Mouse (Mus musculus) lung, adult 2 months (tissue): ENCODE measurements around the gene Hba-a1. TPM values are rescaled to one million over a fixed set of nuclear protein-coding genes. Genes with fewer than 3 reads are reported as not detected.
A peak's percentile ranks its signal among the peaks of the same experiment; 100 is the strongest.

Experiments used
- DNase-seq: peaks from one replicate; pipeline ENCODE4 v3.0.0; 2022
- H3K4me1 ChIP-seq: fragments of 200-500 bp; 2 replicates; pipeline ENCODE4 v1.6.1; 2011; ENCODE audit warnings: low read length; ENCODE audit not compliant: control insufficient read depth, insufficient read depth
- H3K4me3 ChIP-seq: fragments of 200-500 bp; replicated peaks from 2 replicates; pipeline ENCODE3; 2011; ENCODE audit warnings: low read depth, mild to moderate bottlenecking, control low read depth, low read length; ENCODE audit errors: extremely low read depth
- CTCF ChIP-seq: fragments of 200-500 bp; IDR thresholded peaks from 2 replicates; pipeline ENCODE4 v1.5.1; 2011; ENCODE audit warnings: mild to moderate bottlenecking, low read length, control low read depth; ENCODE audit not compliant: insufficient read depth
- POLR2A ChIP-seq: fragments of 200-500 bp; IDR thresholded peaks from 2 replicates; pipeline ENCODE4 v1.6.1; 2011; ENCODE audit warnings: low read depth, mild to moderate bottlenecking, control low read depth, low read length, borderline replicate concordance; ENCODE audit errors: extremely low read depth
- WGBS: fragments of 180-500 bp; shearing (Covaris S2); methylation state at CpG from one replicate; pipeline ENCODE4 v1.1.7; 2018; 5-methylcytosine and 5-hydroxymethylcytosine counted together
- polyA plus RNA-seq: library from polyadenylated mRNA; depleted of rRNA; stranded (reverse); fragments of >200 nt; gene quantifications from 2 replicates; pipeline ENCODE4 v1.2.3, GENCODE M21; 2012

Hba-a1 gene
- polyA plus RNA-seq, 1 experiment: 5,782 TPM

GRCm38 (mm10) chr11:32256146-32256545 is 27.2 kb upstream of the Hba-a1 start:
- no peak for TF ChIP-seq POLR2A
- no peak for TF ChIP-seq CTCF
- no peak for DNase-seq
- 94% methylated on average over 1 of the region's 1 CpGs for WGBS
- Histone ChIP-seq H3K4me1 (no peaks in the 10 kb centered on the region), H3K4me3 (no peak overlapping the region)

DNA sequence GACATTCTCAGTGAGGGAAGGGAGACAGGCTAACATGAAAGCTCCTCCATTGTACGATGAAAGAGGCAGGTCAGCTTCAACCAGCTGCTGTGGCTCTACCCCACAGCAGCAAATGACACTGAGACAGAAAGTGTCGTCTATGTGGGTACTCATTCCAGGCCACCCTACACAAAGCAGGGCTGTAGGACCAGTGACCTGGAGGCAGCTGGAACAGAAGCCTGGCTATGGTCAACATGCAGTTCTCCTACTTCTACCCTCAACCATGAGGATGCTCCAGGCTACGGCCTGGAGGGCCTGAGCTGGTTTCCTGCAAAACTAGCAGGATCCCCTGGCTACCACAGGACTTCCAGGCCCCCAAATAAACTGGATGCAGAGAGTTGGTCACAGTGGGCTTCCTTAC is 26.7 kb upstream of the Hba-a1 start:
- Histone ChIP-seq H3K4me1 (no peaks in the 10 kb centered on the region), H3K4me3 (no peak overlapping the region)
- no peak for TF ChIP-seq CTCF
- no peak for TF ChIP-seq POLR2A
- 92% methylated on average over 3 of the region's 3 CpGs for WGBS
- DNase-seq: no peak

GRCm38 (mm10) chr11:32262674-32263415 is 20.5 kb upstream of the Hba-a1 start:
- Histone ChIP-seq H3K4me3 (no peak overlapping the region), H3K4me1 (0 out of 2 replicates have a peak, but pooled peaks cover 2% of the 10 kb centered on the region)
- TF ChIP-seq CTCF (no peak), POLR2A (no peak)
- WGBS: 65% methylated on average over 10 of the region's 10 CpGs
- no peak for DNase-seq

- 86% methylated on average over 3 of the region's 3 CpGs for WGBS
- no peak for DNase-seq
- Histone ChIP-seq H3K4me3 (no peak overlapping the region), H3K4me1 (0 out of 2 replicates have a peak, but pooled peaks cover 2% of the 10 kb centered on the region)
- TF ChIP-seq CTCF (no peak), POLR2A (no peak)
Measured at GRCm38 (mm10) chr11:32265117-32265738, 18.1 kb upstream of the Hba-a1 start.

- Histone ChIP-seq H3K4me1 (0 out of 2 replicates have a peak, but pooled peaks cover 2% of the 10 kb centered on the region), H3K4me3 (no peak overlapping the region)
- WGBS: 93% methylated on average over 6 of the region's 6 CpGs
- TF ChIP-seq POLR2A: no peak
- no peak for TF ChIP-seq CTCF
- no peak for DNase-seq
Measured at GRCm38 (mm10) chr11:32266194-32266593, 17.1 kb upstream of the Hba-a1 start.

- WGBS: 19% methylated on average over 6 of the region's 6 CpGs
- Histone ChIP-seq H3K4me1 (0 out of 2 replicates have a peak, but pooled peaks cover 2% of the 10 kb centered on the region), H3K4me3 (peak overlapping the region; percentile 82)
Measured at GRCm38 (mm10) chr11:32266776-32267175, 16.5 kb upstream of the Hba-a1 start.

DNA sequence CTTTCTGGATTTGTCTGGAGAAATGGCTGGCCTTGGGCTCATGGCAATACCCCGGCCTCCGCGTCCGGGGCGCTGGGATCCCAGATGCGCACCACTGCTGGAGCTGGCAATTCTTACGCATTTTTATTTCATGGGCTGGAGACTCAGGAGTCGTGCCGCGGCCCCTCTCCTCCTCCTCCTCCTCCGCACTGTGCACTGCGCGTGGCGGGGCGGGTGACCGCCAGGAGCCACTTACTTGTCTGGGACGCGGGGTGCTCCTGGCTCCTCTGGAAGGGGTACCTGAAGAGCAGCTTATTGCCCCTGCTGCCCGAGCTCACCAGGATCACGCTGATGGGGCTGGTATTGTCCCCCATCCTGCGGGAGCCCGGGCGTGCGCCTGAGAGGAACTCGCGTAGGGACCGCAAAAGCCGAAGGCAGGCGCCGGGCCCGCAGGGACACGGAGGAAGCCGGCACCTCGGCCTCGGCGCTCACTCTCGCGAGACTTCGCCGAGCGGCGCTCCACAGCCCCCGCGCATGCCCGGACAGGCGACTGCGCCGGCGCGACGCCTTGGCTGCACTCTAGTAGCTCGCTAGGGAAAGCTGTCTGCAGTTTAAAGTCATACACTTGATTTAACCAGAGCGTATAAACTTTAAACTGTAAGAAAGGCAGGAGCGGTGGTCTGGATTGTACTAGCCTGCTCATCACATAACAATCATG is 16.0 kb upstream of the Hba-a1 start, which contains the start of gene Nprl3:
TSS of gene Nprl3 (minus strand) at position 520 of the 697 bp plus-strand sequence.
- TF ChIP-seq POLR2A (peak; percentile 83), CTCF (no peak)
- DNase-seq: peak; percentile 94
- under 1% methylated on average over 54 of the region's 54 CpGs for WGBS

More at GRCm38 (mm10) chr11:32266776-32267175, 16.5 kb upstream of the Hba-a1 start:
- no peak for DNase-seq
- TF ChIP-seq POLR2A: no peak
- TF ChIP-seq CTCF: no peak

GRCm38 (mm10) chr11:32267964-32268363 is 15.3 kb upstream of the Hba-a1 start:
- TF ChIP-seq CTCF (no peak), POLR2A (no peak)
- peak; percentile 8 for DNase-seq
- WGBS: 20% methylated on average over 5 of the region's 5 CpGs
- H3K4me1 ChIP-seq: 0 out of 2 replicates have a peak, but pooled peaks cover under 1% of the 10 kb centered on the region
- H3K4me3 ChIP-seq: no peak overlapping the region

More for the DNA sequence above, 16.0 kb upstream of the Hba-a1 start, which contains the start of gene Nprl3:
- H3K4me3 ChIP-seq: peak within 1 kb of the TSS; percentile 82
- 0 out of 2 replicates have a peak, but pooled peaks cover 2% of the 10 kb centered on the region for H3K4me1 ChIP-seq

DNA sequence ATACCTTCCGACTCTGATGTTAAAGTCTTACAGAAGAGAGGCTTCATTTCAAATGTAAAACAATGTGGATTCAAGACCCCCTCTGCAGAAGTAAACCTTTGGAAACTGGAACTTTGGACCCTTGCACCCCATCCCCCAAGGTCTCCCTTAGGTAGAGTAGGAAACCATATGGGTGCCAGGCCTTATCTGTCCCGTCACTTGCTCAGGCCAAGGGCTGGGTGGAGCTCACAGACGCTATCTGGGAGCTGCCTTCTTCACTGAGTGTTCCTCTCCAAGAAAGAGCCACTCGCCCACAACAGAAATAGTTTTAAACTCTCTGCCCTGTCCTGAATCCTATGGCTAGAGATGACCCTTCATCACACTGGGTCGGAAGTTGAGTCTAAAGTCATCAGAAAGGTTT is 14.4 kb upstream of the Hba-a1 start:
- Histone ChIP-seq H3K4me3 (no peak overlapping the region), H3K4me1 (no peaks in the 10 kb centered on the region)
- WGBS: 75% methylated on average over 5 of the region's 5 CpGs
- no peak for TF ChIP-seq POLR2A
- TF ChIP-seq CTCF: no peak
- no peak for DNase-seq
